Mouse (Mus musculus) 416B (cell line): ENCODE measurements around the gene Gm38655.
"Not testable (repeated sequence)": the region's sequence is repeated elsewhere in the genome, so short reads cannot be mapped to it uniquely, and the experiment has no call there.

Experiments
- DNase-seq: peaks from one replicate; pipeline ENCODE4 v3.0.0; 2011; ENCODE audit warnings: low read depth

Gm38655 gene

GRCm38 (mm10) chr17:25169706-25170105, 5.6 kb downstream of the Gm38655 start:
- DNase-seq: no peak

DNA sequence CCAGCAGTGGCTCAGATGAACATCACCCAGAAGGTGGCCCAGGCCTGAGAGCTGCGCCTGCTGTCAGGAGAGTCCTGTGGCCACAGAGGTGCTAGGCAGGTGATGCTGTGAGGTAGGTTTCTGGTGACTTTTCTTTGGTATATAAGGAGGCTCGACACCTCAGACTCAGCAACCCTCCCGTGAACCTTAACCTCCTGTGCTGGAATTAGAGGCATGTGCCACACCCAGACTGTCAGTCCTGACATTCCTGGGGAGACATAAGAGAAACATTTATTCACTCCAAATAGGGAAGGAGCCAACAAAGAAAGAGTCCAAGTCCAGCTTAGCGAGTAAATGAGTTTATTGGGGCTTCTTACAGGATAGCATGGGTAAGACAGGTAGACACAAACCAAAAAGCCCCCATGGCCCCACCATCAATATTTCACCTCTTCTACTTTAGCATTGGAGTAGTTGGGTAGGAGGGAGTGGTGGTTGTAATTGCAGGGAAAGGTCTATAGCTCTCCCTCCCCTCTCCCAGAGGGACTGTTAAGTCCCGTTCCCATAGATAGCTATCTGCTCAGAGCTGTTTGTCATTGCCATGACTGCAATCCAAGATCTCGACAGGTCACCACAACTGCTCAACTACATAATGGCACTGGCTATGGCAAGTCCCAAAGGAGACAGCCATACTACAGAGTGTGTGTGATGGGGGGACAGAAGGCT, 9.2 kb downstream of the Gm38655 start:
- no peak for DNase-seq

GRCm38 (mm10) chr17:25164770-25165169, 10.5 kb downstream of the Gm38655 start:
- no peak for DNase-seq

DNA sequence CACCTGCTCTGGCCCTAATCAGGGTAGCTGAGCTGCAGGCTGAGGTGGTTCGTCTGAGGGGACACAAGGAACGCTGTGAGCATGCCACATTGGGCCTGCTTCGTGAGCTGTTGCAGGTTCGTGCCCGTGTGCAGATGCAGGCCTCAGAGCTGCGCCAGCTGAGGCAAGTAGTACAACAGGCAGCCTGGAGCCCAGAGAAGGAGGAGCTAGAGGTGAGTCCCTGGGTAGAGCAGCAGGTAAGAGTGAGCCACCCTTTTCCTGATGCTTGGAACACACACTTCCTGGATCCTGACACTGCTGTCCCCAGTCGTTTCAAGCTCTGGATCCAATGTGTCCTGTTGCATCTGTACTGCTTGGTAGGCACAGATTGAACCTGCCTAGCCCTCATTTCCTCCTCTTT, 11.9 kb downstream of the Gm38655 start:
- DNase-seq: no peak

DNA sequence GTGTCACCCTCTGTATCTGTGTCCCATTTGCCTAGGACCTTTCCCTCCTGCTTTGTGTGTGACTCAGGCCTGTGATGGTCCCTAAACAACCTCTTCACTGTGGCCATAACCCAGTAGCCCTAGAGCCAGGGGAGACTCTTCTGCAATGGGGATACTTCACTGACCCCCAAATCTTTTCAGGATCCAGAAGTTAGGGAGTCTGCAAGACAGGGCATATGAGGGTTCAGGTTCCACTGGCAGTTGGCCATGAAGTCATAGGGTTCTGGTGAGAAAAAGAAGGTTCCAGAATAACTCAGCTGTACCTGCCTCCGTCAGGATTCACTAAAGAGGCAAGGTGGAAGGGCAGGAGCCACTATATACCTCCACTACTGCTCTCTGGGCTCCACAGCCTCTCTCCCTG, 13.1 kb downstream of the Gm38655 start, which contains the start of gene Ccdc154:
Ccdc154 (plus strand) TSS at position 301 of the 400 bp plus-strand sequence.
- DNase-seq: no peak

DNA sequence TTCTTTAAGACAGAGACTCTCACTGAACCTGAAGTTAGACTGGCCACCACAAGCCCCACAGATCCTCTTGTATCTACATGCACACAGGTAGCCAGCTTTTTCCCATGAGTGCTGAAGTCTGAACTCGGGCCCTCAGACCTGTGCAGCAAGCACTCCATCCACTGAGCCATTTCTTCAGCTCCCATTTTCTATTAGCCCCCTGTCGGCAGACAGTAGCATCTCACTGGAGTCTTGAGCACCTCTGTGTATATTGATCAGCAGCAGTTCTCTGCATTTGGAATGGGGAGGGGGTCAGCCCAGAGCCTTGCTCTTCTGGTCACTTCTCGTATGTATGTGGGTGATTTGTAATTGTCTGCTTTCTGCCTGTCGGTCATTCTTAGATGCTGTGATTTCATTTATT, 35.3 kb downstream of the Gm38655 start:
- no peak for DNase-seq

- DNase-seq: peak; percentile 13
Measured at GRCm38 (mm10) chr17:25138803-25139202, 36.5 kb downstream of the Gm38655 start.

DNA sequence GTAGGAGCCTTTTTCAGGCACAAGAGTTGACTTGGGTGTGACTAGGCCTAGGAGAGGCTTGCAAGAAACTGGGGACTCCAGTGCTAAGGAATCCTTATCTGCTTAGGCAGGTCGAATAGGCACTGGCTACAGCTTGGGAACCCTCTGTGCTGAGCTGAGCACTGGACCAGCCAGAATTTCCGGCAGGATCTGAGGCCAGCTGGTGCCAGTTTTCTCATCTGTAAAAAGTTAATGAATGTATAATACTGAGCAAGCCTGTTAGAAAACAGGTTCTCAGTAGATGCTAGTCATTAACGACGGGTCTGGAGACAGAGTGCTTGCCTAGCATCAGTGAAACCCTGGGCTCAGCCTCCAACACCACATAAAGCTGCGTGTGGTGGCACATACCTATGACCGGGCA, 39.6 kb downstream of the Gm38655 start:
- DNase-seq: no peak

- peak; percentile 88 for DNase-seq
Measured at GRCm38 (mm10) chr17:25133275-25133698, 42.0 kb downstream of the Gm38655 start, which contains the start of gene Clcn7. Gene Clcn7 (plus strand): TSS chr17:25133391.

DNA sequence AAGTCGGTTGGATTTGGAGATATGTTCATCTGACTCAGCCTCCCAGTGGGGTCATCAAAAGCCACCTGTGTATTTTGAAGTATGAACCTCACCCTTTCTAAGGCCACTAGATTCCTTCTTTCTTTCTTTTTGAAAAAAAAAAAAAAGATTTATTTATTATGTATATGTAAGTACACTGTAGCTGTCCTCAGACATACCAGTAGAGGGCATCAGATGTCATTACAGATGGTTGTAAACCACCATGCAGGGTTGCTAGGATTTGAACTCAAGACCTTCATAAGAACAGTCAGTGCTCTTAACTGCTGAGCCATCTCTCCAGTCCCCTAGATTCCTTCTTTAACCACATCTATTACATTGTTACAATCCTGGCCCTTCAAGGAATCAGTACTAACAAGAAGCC, 45.2 kb downstream of the Gm38655 start:
- DNase-seq: peak; percentile 47

DNA sequence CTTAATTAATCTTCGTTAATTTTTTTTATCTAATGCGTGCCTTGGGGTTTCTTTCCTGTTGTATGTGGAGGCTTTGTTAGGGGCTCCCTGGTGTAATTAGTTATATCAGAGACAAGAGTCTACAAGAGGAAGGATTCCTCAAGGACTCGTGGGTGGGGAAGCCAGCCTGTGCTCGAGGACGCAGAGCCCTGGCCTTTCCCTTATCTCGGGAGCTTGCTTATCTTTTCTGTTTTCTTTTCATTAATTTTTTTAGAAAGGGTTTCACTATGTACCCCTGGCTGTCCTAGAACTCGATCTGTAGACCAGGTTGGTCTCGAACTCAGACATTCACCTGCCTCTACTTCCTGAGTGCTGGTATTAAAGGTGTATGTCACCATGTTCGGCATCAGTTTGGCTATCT, 47.6 kb downstream of the Gm38655 start:
- DNase-seq: no peak

GRCm38 (mm10) chr17:25127079-25127478, 48.2 kb downstream of the Gm38655 start:
- DNase-seq: peak; percentile 18

DNA sequence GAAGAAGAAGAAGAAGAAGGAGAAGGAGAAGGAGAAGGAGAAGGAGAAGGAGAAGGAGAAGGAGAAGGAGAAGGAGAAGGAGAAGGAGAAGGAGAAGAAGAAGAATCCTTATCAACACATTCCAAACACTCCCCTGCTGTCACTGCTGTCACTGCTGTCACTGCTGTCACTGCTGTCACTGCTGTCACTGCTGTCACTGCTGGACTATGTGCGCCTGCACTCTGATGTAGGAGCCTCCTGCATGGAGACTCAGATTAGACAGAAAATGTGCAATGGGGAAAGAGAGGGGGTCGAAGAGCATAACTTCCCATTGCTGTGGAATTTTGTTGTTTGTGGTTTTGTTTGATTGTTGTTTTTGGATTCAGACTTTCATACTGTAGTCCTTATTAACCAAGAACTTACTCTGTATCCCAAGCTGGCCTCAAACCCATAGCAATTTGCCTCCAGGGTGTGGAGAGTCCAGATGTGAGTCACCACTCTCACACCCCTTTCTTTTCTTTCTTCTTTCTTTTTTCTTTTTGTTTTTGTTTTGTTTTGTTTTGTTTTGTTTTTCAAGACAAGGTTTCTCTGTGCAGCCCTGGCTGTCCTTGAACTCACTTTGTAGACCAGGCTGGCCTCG, 49.7 kb downstream of the Gm38655 start:
- DNase-seq: not testable (repeated sequence)

DNA sequence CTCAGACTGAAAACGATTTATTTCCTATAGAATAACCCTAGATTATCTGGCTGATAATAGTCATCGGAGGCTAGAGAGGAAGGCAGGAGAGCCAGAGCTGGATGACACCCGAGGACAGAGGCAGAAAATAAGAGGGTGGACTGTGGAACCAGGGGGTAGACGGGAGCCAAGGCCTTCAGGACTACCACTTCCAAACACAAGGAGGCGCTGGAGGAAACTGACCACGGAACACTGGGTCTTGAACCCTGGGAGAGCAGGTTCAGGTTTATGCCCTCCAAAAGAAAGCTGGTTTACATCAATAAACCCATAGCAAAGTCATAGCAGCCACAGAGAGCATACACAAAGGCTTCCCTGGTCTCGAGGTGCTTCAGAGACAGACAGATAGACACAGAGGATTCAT, 51.3 kb downstream of the Gm38655 start:
- DNase-seq: peak; percentile 41
